Mouse (Mus musculus) intestine, postnatal 0 days (tissue): ENCODE results near the gene Slc39a11. TPM values are rescaled to one million over a fixed set of nuclear protein-coding genes. Genes with fewer than 3 reads are reported as not detected.

Source experiments
- ATAC-seq: fragments of 200-750 bp; cut with Nextera tagmentation; 2 replicates; pipeline ENCODE4 v1.8.0; 2017; ENCODE audit warnings: mild to moderate bottlenecking, moderate TSS enrichment, moderate library complexity
- H3K27ac ChIP-seq: fragments of 300-500 bp; sonication (generic); 2 replicates; pipeline ENCODE4 v1.5.1; 2014; ENCODE audit warnings: mild to moderate bottlenecking, low read depth, low read length, moderate library complexity
- H3K27me3 ChIP-seq: fragments of 300-500 bp; sonication (generic); replicated peaks from 2 replicates; pipeline ENCODE4 v1.6.1; 2014; ENCODE audit warnings: low read length, mixed read lengths; ENCODE audit not compliant: control insufficient read depth, insufficient read depth
- H3K36me3 ChIP-seq: fragments of 300-500 bp; sonication (generic); 2 replicates; pipeline ENCODE4 v1.6.1; 2014; ENCODE audit warnings: mild to moderate bottlenecking, moderate library complexity; ENCODE audit not compliant: control insufficient read depth, insufficient read depth
- H3K4me1 ChIP-seq: fragments of 300-500 bp; sonication (generic); replicated peaks from 2 replicates; pipeline ENCODE4 v1.6.1; 2014; ENCODE audit warnings: antibody characterized with exemption, low read length, mixed read lengths; ENCODE audit not compliant: control insufficient read depth, insufficient read depth
- H3K4me2 ChIP-seq: fragments of 300-500 bp; sonication (generic); replicated peaks from 2 replicates; pipeline ENCODE4 v1.6.1; 2014; ENCODE audit warnings: low read depth, mild to moderate bottlenecking, moderate library complexity
- H3K4me3 ChIP-seq: fragments of 300-500 bp; sonication (generic); 2 replicates; pipeline ENCODE4 v1.5.1; 2014; ENCODE audit warnings: low read depth, low read length
- H3K9ac ChIP-seq: fragments of 300-500 bp; sonication (generic); 2 replicates; pipeline ENCODE4 v1.6.1; 2014; ENCODE audit warnings: mild to moderate bottlenecking, low read depth, low read length
- H3K9me3 ChIP-seq: fragments of 300-500 bp; sonication (generic); 2 replicates; pipeline ENCODE4 v1.6.1; 2016; ENCODE audit warnings: mixed run types; ENCODE audit not compliant: control insufficient read depth
- CTCF ChIP-seq: sonication (generic); IDR thresholded peaks from 2 replicates; pipeline ENCODE4 v1.5.1; 2016; ENCODE audit warnings: low read depth, mild to moderate bottlenecking, control low read depth, antibody characterized with exemption, moderate library complexity
- WGBS: fragments of 180-500 bp; shearing (Covaris S2); extraction: QIAGEN DNeasy Blood & Tissue Kit; methylation state at CpG from one replicate; pipeline ENCODE4 v1.1.7; 2014; 5-methylcytosine and 5-hydroxymethylcytosine counted together
- polyA plus RNA-seq: library from polyadenylated mRNA; unstranded; fragments of >200 nt; fragmentation: Nextera tagmentation; extraction: Ambion mirVana; gene quantifications from 2 replicates; pipeline ENCODE4 v1.2.1, GENCODE M21; 2015

The Slc39a11 gene
- polyA plus RNA-seq, 1 experiment from 2014 or later = 50.7 TPM

DNA sequence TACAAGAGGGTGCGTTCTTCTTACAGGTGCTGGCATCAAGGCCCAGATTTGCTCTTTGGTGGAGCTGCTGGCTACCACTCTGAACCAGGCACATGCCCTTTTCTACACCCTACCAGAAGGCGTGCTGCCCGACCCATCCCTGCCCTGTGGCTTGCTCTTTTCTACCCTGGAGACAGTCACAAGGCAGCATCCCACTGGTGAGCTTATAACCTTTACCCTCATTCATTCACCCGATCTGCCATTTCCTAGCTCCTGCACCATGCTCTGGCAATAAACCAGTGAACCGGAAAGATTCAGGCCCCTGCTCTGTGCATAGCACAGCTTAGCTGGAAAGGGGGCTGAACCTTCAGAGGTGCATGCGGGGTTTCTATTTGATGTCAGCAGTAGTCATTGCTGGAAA lies 2.6 kb upstream of the Slc39a11 start:
- no peak for TF ChIP-seq CTCF
- ATAC-seq = no peak
- peaks cover 54% of the 10 kb centered on the region for H3K36me3 ChIP-seq
- H3K4me3 ChIP-seq = no peak overlapping the region
- H3K27ac ChIP-seq = no peak overlapping the region
- H3K4me1 ChIP-seq = peaks cover 3% of the 10 kb centered on the region; the same call in 1 of the 2 replicates
- no peaks in the 10 kb centered on the region for H3K9me3 ChIP-seq
- no peak overlapping the region for H3K9ac ChIP-seq
- H3K4me2 ChIP-seq = no peak overlapping the region
- no peaks in the 10 kb centered on the region for H3K27me3 ChIP-seq
- 81% methylated on average over 6 of the region's 6 CpGs for WGBS

DNA sequence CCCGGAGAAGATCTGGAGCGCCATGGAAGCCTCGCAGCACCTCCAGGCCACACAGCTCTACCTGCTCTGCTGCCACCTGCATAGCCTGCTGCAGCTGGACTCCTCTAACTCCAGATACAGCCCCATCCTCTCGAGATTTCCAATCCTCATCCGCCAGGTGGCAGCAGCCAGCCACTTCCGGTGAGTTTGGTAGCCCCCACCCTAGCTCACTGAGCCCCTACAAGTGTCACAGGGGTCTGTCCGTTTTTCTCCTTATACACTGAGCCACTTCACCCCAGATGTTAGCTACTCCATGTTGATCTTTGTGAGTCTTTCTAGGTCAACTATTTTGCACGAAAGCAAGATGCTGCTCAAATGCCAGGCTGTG lies 2.0 kb upstream of the Slc39a11 start:
- TF ChIP-seq CTCF = peak; percentile 74
- Histone ChIP-seq H3K4me2 (0 out of 2 replicates have a peak overlapping the region, but pooled peaks have one; percentile 68), H3K4me3 (no peak overlapping the region), H3K9ac (no peak overlapping the region), H3K27ac (0 out of 2 replicates have a peak overlapping the region, but pooled peaks have one; percentile 21), H3K27me3 (no peaks in the 10 kb centered on the region), H3K36me3 (peaks cover 48% of the 10 kb centered on the region), H3K9me3 (no peaks in the 10 kb centered on the region), H3K4me1 (peaks cover 3% of the 10 kb centered on the region; the same call in 1 of the 2 replicates)
- 0 out of 2 replicates have a peak, but pooled peaks have one; percentile 15 for ATAC-seq
- WGBS = 44% methylated on average over 8 of the region's 8 CpGs

DNA sequence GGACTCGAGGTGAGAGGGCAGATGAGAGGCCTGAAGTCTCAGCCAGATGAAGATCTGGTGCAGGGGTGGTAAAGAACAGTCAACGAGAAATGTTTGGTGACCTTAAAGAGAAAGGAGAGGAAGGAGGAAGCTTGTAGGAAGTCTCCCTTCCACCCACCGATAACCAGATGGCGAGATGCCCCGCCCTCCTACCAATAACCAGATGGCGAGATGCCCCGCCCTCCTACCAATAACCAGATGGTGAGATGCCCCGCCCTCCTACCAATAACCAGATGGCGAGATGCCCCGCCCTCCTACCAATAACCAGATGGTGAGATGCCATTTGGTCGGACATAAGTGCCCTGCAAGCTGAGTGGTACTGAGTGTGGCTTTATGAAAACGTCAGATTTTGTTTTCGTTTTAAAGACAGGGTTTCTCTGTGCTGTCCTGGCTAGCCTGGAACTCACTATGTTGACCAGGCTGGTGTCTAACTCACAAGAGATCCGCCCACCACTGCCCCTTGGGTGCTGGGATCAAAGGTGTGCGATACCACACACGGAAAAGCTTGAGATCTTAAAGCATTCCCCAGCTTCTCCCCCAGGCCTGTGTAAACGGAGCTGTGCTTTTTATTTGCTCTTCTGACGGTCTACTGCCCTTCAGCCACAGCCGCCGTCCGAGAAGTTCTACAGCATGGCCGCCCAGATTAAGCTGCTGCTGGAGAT lies 1.5 kb upstream of the Slc39a11 start:
- H3K4me1 ChIP-seq = peaks cover 3% of the 10 kb centered on the region; the same call in 1 of the 2 replicates
- H3K27ac ChIP-seq = peak overlapping the region; percentile 28; the same call in 1 of the 2 replicates
- no peaks in the 10 kb centered on the region for H3K27me3 ChIP-seq
- H3K36me3 ChIP-seq = peaks cover 43% of the 10 kb centered on the region
- WGBS = 44% methylated on average over 22 of the region's 22 CpGs
- H3K4me2 ChIP-seq = peak overlapping the region; percentile 68
- no peak overlapping the region for H3K4me3 ChIP-seq
- peak; percentile 20; the same call in 1 of the 2 replicates for ATAC-seq
- TF ChIP-seq CTCF = no peak
- no peaks in the 10 kb centered on the region for H3K9me3 ChIP-seq
- no peak overlapping the region for H3K9ac ChIP-seq

DNA sequence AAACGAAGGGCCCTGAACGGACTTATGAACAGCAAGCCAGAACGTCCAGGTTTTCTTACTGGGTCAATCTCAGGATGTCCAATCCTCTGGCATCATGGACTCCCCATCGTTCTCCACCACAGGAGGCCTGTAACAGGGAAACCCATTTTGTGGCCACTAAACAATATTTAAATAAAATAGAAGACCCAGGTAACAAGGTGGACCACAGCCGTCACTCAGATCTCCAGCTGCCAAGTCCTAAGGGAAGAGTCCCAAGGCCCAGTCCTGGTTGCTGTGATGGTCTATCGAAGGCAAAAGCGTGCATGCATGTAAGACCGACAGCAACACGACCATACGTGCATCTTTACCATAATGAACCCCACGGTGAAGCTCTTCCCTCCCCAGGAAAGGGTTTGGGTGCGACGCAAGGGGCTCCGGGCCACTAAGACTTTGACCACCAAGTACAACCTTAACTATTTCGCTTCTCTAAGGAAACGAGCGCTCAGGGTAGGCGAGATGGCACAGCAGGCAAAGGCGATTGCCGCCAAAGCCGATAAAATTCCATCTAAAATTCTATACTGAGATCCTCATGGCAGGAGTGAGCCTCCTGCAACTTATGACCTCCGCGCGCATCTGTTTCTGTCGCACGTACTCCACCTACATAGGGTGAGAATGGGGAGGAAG lies 1.1 kb downstream of the Slc39a11 start, which contains the start of gene Cog1:
Cog1 (plus strand) TSS at position 480 of the 663 bp plus-strand sequence.
- Histone ChIP-seq H3K4me2 (peak within 1 kb of the TSS; percentile 68), H3K9me3 (no peaks in the 10 kb centered on the region), H3K4me1 (peaks cover 3% of the 10 kb centered on the region; the same call in 1 of the 2 replicates), H3K9ac (peak within 1 kb of the TSS; percentile 81), H3K4me3 (peak within 1 kb of the TSS; percentile 98), H3K36me3 (peaks cover 19% of the 10 kb centered on the region), H3K27ac (peak within 1 kb of the TSS; percentile 92), H3K27me3 (no peaks in the 10 kb centered on the region)
- ATAC-seq = no peak
- WGBS = 39% methylated on average over 26 of the region's 26 CpGs
- no peak for TF ChIP-seq CTCF

DNA sequence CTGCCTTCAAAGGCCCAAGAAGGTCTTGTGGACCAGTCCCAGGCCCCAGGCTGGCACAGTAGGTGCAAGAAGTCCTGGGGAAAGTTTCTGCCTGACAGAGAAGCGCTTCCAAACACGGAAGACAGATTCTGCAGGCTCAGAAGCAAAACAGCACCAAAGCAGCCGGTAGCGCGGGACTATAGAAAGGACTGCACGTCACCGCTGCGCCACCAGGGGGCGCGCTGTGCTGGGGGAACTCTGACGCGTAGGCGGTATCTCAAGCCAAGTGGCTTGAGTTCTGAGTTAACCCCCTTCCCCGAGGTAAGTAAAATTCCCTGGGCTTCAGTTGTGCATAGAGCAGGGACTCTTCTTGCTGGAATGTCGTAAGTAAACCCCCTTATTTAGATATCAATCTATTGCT lies 1.7 kb downstream of the Slc39a11 start:
- Histone ChIP-seq H3K27ac (no peak overlapping the region), H3K36me3 (peaks cover 13% of the 10 kb centered on the region), H3K4me1 (peaks cover 3% of the 10 kb centered on the region; the same call in 1 of the 2 replicates), H3K27me3 (no peaks in the 10 kb centered on the region), H3K4me3 (0 out of 2 replicates have a peak overlapping the region, but pooled peaks have one; percentile 3), H3K4me2 (peak overlapping the region; percentile 68), H3K9me3 (no peaks in the 10 kb centered on the region), H3K9ac (no peak overlapping the region)
- TF ChIP-seq CTCF = peak; percentile 98
- ATAC-seq = no peak
- 4% methylated on average over 15 of the region's 15 CpGs for WGBS

DNA sequence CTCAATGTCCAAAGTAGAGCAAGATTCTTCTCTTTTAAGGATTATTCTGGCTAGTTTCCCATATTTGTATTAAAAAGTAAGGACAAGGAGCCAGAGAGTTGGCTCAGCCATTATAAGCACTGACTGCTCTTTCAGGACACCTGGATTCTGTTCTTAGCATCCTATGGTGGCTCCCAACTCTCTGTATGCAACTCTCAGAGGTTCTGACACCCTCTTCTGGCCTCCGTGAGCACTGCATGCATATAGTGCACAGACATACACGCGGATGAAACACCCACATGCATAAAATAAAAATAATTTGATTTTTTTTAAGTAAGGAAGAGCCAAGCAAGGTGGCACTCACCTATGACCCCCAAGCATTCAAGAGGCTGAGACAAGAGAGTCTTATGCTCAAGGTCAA lies 4.7 kb downstream of the Slc39a11 start:
- Histone ChIP-seq H3K4me1 (peaks cover 3% of the 10 kb centered on the region; the same call in 1 of the 2 replicates), H3K27me3 (no peaks in the 10 kb centered on the region), H3K9me3 (no peaks in the 10 kb centered on the region), H3K9ac (no peak overlapping the region), H3K4me2 (no peak overlapping the region), H3K27ac (no peak overlapping the region), H3K36me3 (no peaks in the 10 kb centered on the region), H3K4me3 (no peak overlapping the region)
- ATAC-seq = no peak
- 90% methylated on average over 3 of the region's 3 CpGs for WGBS
- 0 out of 2 replicates have a peak, but pooled peaks have one; percentile 20 for TF ChIP-seq CTCF
